Mouse (Mus musculus) limb, embryonic 14.5 days (tissue): Measurements from ENCODE around the gene Slc16a6. TPM values are rescaled to one million over a fixed set of nuclear protein-coding genes. Genes with fewer than 3 reads are reported as not detected.

Source experiments
- ATAC-seq: fragments of 200-750 bp; cut with Nextera tagmentation; 2 replicates; pipeline ENCODE4 v1.8.0; 2017; ENCODE audit warnings: low read depth, moderate number of reproducible peaks, moderate TSS enrichment; ENCODE audit not compliant: low FRiP score
- DNase-seq: peaks from one replicate; pipeline ENCODE4 v3.0.0-alpha.2; 2015; ENCODE audit warnings: low spot score
- H3K27ac ChIP-seq: fragments of 300-500 bp; sonication (generic); replicated peaks from 2 replicates; pipeline ENCODE4 v1.5.1; 2014; ENCODE audit warnings: low read depth, mild to moderate bottlenecking, low read length, moderate library complexity, mixed read lengths
- H3K27me3 ChIP-seq: fragments of 300-500 bp; sonication (generic); 2 replicates; pipeline ENCODE4 v1.6.1; 2014; ENCODE audit warnings: low read length, mixed read lengths; ENCODE audit not compliant: control insufficient read depth, insufficient read depth
- H3K36me3 ChIP-seq: fragments of 300-500 bp; sonication (generic); 2 replicates; pipeline ENCODE4 v1.6.1; 2014; ENCODE audit warnings: mild to moderate bottlenecking, low read length, moderate library complexity, mixed read lengths; ENCODE audit not compliant: control insufficient read depth, insufficient read depth
- H3K4me1 ChIP-seq: fragments of 300-500 bp; sonication (generic); 2 replicates; pipeline ENCODE4 v1.6.1; 2014; ENCODE audit warnings: antibody characterized with exemption, low read length, mixed read lengths; ENCODE audit not compliant: control insufficient read depth, insufficient read depth
- H3K4me2 ChIP-seq: fragments of 300-500 bp; sonication (generic); replicated peaks from 2 replicates; pipeline ENCODE4 v1.6.1; 2014; ENCODE audit warnings: low read depth, mild to moderate bottlenecking, low read length, moderate library complexity; ENCODE audit not compliant: severe bottlenecking
- H3K4me3 ChIP-seq: fragments of 300-500 bp; sonication (generic); replicated peaks from 2 replicates; pipeline ENCODE4 v1.5.1; 2014; ENCODE audit warnings: low read length
- H3K9ac ChIP-seq: fragments of 300-500 bp; sonication (generic); 2 replicates; pipeline ENCODE4 v1.6.1; 2014; ENCODE audit warnings: mild to moderate bottlenecking, low read depth, low read length, moderate library complexity; ENCODE audit not compliant: severe bottlenecking
- H3K9me3 ChIP-seq: fragments of 300-500 bp; sonication (generic); 2 replicates; pipeline ENCODE4 v1.6.1; 2016; ENCODE audit warnings: low read length; ENCODE audit not compliant: control insufficient read depth
- POLR2A ChIP-seq: fragments of 200-500 bp; IDR thresholded peaks from 2 replicates; pipeline ENCODE4 v1.8.0; 2012; ENCODE audit warnings: inconsistent platforms, mild to moderate bottlenecking, moderate library complexity, borderline replicate concordance; ENCODE audit not compliant: insufficient read depth, insufficient read length; ENCODE audit errors: extremely low read depth
- WGBS: fragments of 180-500 bp; shearing (Covaris S2); extraction: QIAGEN DNeasy Blood & Tissue Kit; methylation state at CpG from one replicate; pipeline ENCODE4 v1.1.7; 2014; 5-methylcytosine and 5-hydroxymethylcytosine counted together
- polyA plus RNA-seq, 2 experiments: library from polyadenylated mRNA; depleted of rRNA in 1 of 2; stranded (reverse) in 1 of 2; unstranded in 1 of 2; fragments of >200 nt; fragmentation: Nextera tagmentation in 1 of 2; extraction: Ambion mirVana in 1 of 2; gene quantifications; 2 replicates each; pipeline versions ENCODE4 v1.2.1 to v1.2.3; 2012 to 2014

Slc16a6 gene
- polyA plus RNA-seq, 2 experiments = 2.9 to 5.9 TPM

DNA sequence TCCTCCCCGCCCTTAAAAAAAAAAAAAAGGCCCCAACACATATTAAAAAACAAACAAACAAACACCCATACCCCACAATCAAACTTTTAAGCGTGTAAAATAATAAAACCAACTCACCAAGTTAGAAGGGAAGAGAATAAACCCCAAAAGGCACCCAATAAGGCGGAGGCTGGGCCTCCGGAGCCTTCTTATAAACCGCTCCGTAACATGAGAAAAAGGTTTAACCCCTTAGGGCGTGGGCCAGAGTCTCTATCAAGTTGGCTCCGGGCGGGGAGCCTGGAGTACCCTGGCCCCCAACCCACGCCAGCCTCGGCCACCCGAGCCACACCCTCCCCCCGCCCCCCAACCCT is 602 bp downstream of the Slc16a6 start:
- no peaks in the 10 kb centered on the region for H3K36me3 ChIP-seq
- peak; percentile 50 for ATAC-seq

GRCm38 (mm10) chr11:109472171-109472691 is 1.2 kb downstream of the Slc16a6 start:
- ATAC-seq = 0 out of 2 replicates have a peak, but pooled peaks have one; percentile 7
- Histone ChIP-seq H3K9ac (peak overlapping the region; percentile 85), H3K9me3 (no peaks in the 10 kb centered on the region), H3K27me3 (peaks cover 20% of the 10 kb centered on the region), H3K36me3 (no peaks in the 10 kb centered on the region), H3K4me3 (peak overlapping the region; percentile 76), H3K4me1 (peaks cover 8% of the 10 kb centered on the region), H3K27ac (no peak overlapping the region), H3K4me2 (peak overlapping the region; percentile 98)
- 2% methylated on average over 25 of the region's 33 CpGs for WGBS
- peak; percentile 18 for DNase-seq
- no peak for TF ChIP-seq POLR2A

More for the DNA sequence above, 602 bp downstream of the Slc16a6 start:
- H3K9ac ChIP-seq = peak overlapping the region; percentile 85
- peak; percentile 76 for DNase-seq
- WGBS = under 1% methylated on average over 12 of the region's 13 CpGs
- H3K27ac ChIP-seq = peak overlapping the region; percentile 39
- H3K27me3 ChIP-seq = peaks cover 20% of the 10 kb centered on the region
- TF ChIP-seq POLR2A = no peak
- peak overlapping the region; percentile 76 for H3K4me3 ChIP-seq
- peak overlapping the region; percentile 98 for H3K4me2 ChIP-seq
- H3K4me1 ChIP-seq = peaks cover 8% of the 10 kb centered on the region
- H3K9me3 ChIP-seq = no peaks in the 10 kb centered on the region

DNA sequence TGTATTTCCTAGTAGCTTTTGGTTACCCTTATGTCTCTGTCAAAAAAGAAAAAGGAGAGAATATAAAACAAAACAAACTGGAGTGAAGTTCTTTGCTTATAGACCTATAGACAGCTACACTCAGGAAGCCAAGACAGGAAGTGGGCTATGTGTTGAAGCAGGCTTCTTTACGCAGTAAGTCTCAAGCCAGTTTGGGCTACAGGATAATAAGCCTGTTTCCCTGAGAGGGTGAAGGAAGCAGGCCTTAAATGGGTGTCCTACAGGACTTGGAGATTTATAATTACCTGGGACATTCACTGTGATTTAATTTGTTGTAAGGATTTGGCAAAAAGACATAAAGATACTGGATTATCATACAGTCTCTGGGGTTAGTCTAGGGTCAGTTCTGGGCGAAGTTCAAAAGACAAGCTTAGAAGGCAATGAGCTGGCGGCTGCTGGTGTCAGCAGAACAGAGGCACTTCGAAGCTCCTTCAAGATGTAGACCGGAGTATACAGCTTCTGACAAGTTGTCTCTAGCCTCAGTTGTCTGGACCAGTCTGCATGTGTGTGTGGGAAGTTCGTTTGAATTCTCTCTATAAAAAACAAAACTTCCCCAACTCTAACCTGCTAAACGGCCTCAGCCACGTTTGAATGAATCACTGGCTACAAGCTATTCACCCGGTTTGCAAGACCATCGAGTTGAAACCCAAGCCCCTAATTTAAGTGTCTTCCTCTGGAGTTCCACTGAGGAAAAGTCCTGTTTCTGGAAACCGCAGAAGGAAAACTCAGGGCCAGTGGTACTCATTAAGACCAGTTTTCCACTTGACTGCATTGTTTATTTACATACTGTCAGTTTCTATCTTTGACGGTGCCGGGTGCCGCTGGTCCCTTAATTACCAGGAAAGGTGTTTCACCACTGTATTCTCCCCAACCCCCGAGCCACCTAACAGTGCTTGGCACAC is 2.2 kb downstream of the Slc16a6 start:
- H3K27ac ChIP-seq = no peak overlapping the region
- no peak for TF ChIP-seq POLR2A
- H3K9ac ChIP-seq = no peak overlapping the region
- H3K36me3 ChIP-seq = no peaks in the 10 kb centered on the region
- 27% methylated on average over 15 of the region's 15 CpGs for WGBS
- H3K27me3 ChIP-seq = peaks cover 20% of the 10 kb centered on the region
- peak overlapping the region; percentile 98 for H3K4me2 ChIP-seq
- H3K4me3 ChIP-seq = peak overlapping the region; percentile 76
- no peaks in the 10 kb centered on the region for H3K9me3 ChIP-seq
- H3K4me1 ChIP-seq = peaks cover 8% of the 10 kb centered on the region
- no peak for DNase-seq
- ATAC-seq = no peak

DNA sequence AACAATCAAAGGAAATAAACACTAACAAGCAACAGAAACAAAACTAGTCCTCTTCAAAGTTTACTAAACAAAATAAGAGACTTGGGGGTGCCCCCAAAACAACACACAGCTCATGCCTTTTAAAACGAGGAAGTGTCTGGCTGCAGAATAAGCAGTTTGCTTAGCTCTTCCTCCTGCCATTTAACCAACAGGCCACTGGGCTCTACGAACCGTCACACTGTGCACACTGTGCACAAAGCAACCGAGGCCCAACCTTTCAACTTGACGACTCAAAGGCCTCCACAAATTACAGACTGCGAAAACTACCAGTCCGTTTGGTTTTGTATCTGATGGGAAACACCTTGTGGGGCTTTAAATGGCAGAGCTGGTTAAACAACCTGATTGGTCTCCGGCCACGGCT is 3.2 kb downstream of the Slc16a6 start:
- Histone ChIP-seq H3K9ac (no peak overlapping the region), H3K9me3 (no peaks in the 10 kb centered on the region), H3K4me3 (no peak overlapping the region), H3K27me3 (peaks cover 20% of the 10 kb centered on the region), H3K4me2 (no peak overlapping the region), H3K36me3 (no peaks in the 10 kb centered on the region), H3K27ac (no peak overlapping the region), H3K4me1 (peaks cover 8% of the 10 kb centered on the region)
- TF ChIP-seq POLR2A = no peak
- no peak for DNase-seq
- ATAC-seq = no peak
- WGBS = 57% methylated on average over 9 of the region's 9 CpGs

GRCm38 (mm10) chr11:109468133-109468532 is 5.3 kb downstream of the Slc16a6 start:
- Histone ChIP-seq H3K4me3 (no peak overlapping the region), H3K36me3 (no peaks in the 10 kb centered on the region), H3K4me1 (peaks cover 8% of the 10 kb centered on the region), H3K9ac (no peak overlapping the region), H3K27me3 (peaks cover 17% of the 10 kb centered on the region), H3K4me2 (no peak overlapping the region), H3K9me3 (no peaks in the 10 kb centered on the region), H3K27ac (no peak overlapping the region)
- ATAC-seq = no peak
- DNase-seq = no peak
- no peak for TF ChIP-seq POLR2A
- 90% methylated on average over 5 of the region's 5 CpGs for WGBS
